Mouse (Mus musculus): ENCODE measurements around the gene Unc5c.

- TF ChIP-seq CTCF (IDR thresholded peaks at IDR 0.05; ENCODE audit: low read depth) (no peak), EP300 (IDR thresholded peaks at IDR 0.05; ENCODE audit: low read depth) (no peak)
These were observed 37.0 kb downstream of the Unc5c start for GRCm38 (mm10) chr3:141501845-141502505.
